Mouse (Mus musculus) erythroblast, embryonic 14.5 days (primary cell): ENCODE results near the gene Mamdc2.

ENCODE experiments used
- GATA1 ChIP-seq: IDR thresholded peaks from 2 replicates; pipeline ENCODE4 v1.6.1; 2012; ENCODE audit warnings: low read length, inconsistent platforms, mixed read lengths
- TAL1 ChIP-seq: IDR thresholded peaks from 3 replicates; pipeline ENCODE4 v1.6.1; 2012; ENCODE audit warnings: low read length, inconsistent platforms, mixed read lengths

DNA sequence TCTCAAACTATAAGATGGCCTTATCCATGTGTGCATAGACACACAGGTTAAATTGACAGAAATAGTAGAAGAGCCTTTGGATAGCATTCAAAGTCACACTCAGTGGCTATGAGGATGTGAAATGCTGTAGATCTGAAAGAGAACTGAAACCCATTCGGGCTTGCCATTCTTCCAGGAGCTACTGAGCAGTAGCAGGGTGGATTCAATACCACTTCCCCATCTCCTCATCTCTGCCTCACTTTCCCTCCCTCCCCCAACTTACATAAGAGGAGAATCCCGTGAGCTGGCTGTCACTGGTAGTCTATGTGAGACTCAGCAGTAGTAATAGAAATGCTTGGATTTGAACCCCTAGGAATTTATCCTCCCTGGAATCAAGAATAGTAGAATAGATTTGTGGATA, 18.8 kb upstream of the Mamdc2 start:
- TF ChIP-seq TAL1 (no peak), GATA1 (no peak)
